Mouse (Mus musculus) limb, embryonic 11.5 days (tissue): Measurements from ENCODE around the gene Fam151a. TPM values are rescaled to one million over a fixed set of nuclear protein-coding genes. Genes with fewer than 3 reads are reported as not detected.
"Not testable (repeated sequence)": the region's sequence is repeated elsewhere in the genome, so short reads cannot be mapped to it uniquely, and the experiment has no call there.

Experiments
- ATAC-seq: fragments of 200-750 bp; cut with Nextera tagmentation; 2 replicates; pipeline ENCODE4 v1.8.0; 2017; ENCODE audit warnings: low read depth; ENCODE audit not compliant: insufficient number of reproducible peaks, low FRiP score, low TSS enrichment
- DNase-seq: peaks from one replicate; pipeline ENCODE4 v3.0.0-alpha.2; 2015; ENCODE audit warnings: low spot score
- H3K27ac ChIP-seq: fragments of 300-500 bp; sonication (generic); replicated peaks from 2 replicates; pipeline ENCODE4 v1.5.1; 2014; ENCODE audit warnings: low read depth, mild to moderate bottlenecking, low read length
- H3K27me3 ChIP-seq: fragments of 300-500 bp; sonication (generic); 2 replicates; pipeline ENCODE4 v1.6.1; 2014; ENCODE audit warnings: mild to moderate bottlenecking, low read length, mixed read lengths; ENCODE audit not compliant: control insufficient read depth, insufficient read depth
- H3K36me3 ChIP-seq: fragments of 300-500 bp; sonication (generic); 2 replicates; pipeline ENCODE4 v1.6.1; 2014; ENCODE audit warnings: mild to moderate bottlenecking, low read length, moderate library complexity, mixed read lengths; ENCODE audit not compliant: control insufficient read depth, insufficient read depth
- H3K4me1 ChIP-seq: fragments of 300-500 bp; sonication (generic); 2 replicates; pipeline ENCODE4 v1.6.1; 2014; ENCODE audit warnings: low read length, mixed read lengths; ENCODE audit not compliant: control insufficient read depth, insufficient read depth
- H3K4me2 ChIP-seq: fragments of 300-500 bp; sonication (generic); 2 replicates; pipeline ENCODE4 v1.6.1; 2014; ENCODE audit warnings: low read depth, mild to moderate bottlenecking, moderate library complexity; ENCODE audit not compliant: severe bottlenecking
- H3K4me3 ChIP-seq: fragments of 300-500 bp; sonication (generic); 2 replicates; pipeline ENCODE4 v1.5.1; 2014; ENCODE audit warnings: low read depth, low read length
- H3K9ac ChIP-seq: fragments of 300-500 bp; sonication (generic); 2 replicates; pipeline ENCODE4 v1.6.1; 2014; ENCODE audit warnings: mild to moderate bottlenecking, low read length
- H3K9me3 ChIP-seq: fragments of 300-500 bp; sonication (generic); 2 replicates; pipeline ENCODE4 v1.6.1; 2016; ENCODE audit warnings: low read length; ENCODE audit not compliant: control insufficient read depth
- WGBS: fragments of 180-500 bp; shearing (Covaris S2); extraction: QIAGEN DNeasy Blood & Tissue Kit; methylation state at CpG from one replicate; pipeline ENCODE4 v1.1.7; 2014; 5-methylcytosine and 5-hydroxymethylcytosine counted together
- polyA plus RNA-seq: library from polyadenylated mRNA; unstranded; fragments of >200 nt; fragmentation: Nextera tagmentation; extraction: Ambion mirVana; gene quantifications from 2 replicates; pipeline ENCODE4 v1.2.1, GENCODE M21; 2014

Gene Fam151a
- polyA plus RNA-seq, 1 experiment from 2014 or later, result 0.27 TPM

DNA sequence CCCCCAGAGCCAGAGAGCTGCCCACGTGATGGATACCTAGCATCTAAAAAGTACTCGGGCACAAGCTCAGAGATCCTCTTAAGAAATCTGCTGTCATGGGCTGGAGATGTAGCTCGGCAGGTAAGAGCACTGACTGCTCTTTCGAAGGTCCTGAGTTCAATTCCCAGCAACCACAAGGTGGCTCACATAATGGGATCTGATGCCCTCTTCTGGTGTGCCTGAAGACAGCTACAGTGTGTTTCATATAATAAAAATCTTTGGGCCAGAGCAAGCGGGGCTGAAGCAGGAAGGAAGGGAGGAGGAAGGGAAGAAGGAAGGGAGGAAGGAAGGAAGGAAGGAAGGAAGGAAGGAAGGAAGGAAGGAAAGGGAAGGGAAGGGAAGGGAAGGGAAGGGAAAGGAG is 56.5 kb downstream of the Fam151a start:
- 76% methylated on average over 5 of the region's 5 CpGs for WGBS
- H3K4me3 ChIP-seq, H3K9ac ChIP-seq, H3K36me3 ChIP-seq, H3K4me2 ChIP-seq, H3K27me3 ChIP-seq, DNase-seq, ATAC-seq, H3K9me3 ChIP-seq, H3K27ac ChIP-seq: not testable (repeated sequence)
- H3K4me1 ChIP-seq, result peaks cover 34% of the 10 kb centered on the region

DNA sequence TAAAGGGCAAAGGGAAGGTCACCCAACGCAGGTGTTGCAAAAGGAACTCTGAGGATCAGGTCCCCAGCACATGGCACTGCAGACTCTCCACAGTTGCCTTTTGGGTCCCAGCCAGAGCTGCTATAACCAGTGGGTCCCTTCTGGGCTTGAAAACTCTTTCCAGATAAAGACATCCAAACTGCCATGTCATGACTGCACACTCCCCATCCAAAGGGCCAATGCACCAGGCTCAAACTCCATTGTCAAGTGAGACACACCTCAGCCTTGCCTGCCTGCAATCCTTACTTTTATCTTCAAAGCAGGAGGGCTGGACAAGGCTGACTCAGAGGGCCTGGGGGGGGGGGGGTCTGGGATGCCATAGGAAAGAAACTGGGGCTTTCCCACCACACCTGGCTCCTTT is 57.2 kb downstream of the Fam151a start:
- H3K4me1 ChIP-seq, result peaks cover 28% of the 10 kb centered on the region
- H3K36me3 ChIP-seq, result no peaks in the 10 kb centered on the region
- no peak for ATAC-seq
- 94% methylated on average over 1 of the region's 1 CpGs for WGBS
- H3K9me3 ChIP-seq, result no peaks in the 10 kb centered on the region
- no peak overlapping the region for H3K9ac ChIP-seq
- H3K4me2 ChIP-seq, result no peak overlapping the region
- no peak overlapping the region for H3K27ac ChIP-seq
- H3K27me3 ChIP-seq, result no peaks in the 10 kb centered on the region
- no peak for DNase-seq
- H3K4me3 ChIP-seq, result no peak overlapping the region

DNA sequence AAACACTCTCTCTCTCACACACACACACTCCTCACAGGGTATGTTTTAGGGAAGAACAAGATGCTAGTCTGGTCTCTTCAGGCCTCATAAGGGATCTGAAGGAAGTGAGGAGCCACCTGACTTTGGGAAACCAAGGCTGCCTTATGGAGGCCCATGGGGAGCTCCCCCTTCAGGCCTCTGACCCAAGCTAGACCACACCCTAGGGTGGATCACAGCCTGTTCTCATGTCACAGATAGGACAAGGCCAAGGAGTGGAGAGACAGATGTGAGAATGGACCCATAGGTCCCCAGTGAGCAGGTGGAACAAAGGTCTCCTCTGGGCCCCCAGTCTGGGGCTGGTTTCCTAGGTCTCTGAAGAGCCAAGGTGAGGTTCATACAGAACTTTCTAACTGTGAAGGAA is 58.6 kb downstream of the Fam151a start:
- H3K27ac ChIP-seq, result no peak overlapping the region
- no peaks in the 10 kb centered on the region for H3K9me3 ChIP-seq
- no peak for ATAC-seq
- H3K9ac ChIP-seq, result no peak overlapping the region
- no peaks in the 10 kb centered on the region for H3K27me3 ChIP-seq
- H3K4me2 ChIP-seq, result no peak overlapping the region
- H3K4me3 ChIP-seq, result no peak overlapping the region
- no peaks in the 10 kb centered on the region for H3K36me3 ChIP-seq
- no peak for DNase-seq
- H3K4me1 ChIP-seq, result peaks cover 15% of the 10 kb centered on the region

DNA sequence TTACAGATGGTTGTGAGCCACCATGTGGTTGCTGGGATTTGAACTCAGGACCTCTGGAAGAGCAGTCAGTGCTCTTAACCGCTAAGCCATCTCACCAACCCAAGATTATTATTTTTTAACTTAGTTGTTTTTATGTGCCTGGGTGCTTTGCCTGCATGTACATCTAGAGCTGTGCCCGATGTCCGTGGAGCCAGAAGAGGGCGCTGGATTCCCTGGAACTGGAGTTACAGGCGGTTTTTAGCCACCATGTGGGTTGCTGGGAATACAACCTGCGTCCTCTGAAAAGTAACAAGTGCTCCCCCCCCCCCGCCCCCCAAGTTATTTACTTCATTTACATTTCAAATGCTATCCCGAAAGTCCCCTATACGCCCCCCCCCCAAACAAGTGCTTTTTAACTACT is 60.1 kb downstream of the Fam151a start:
- not testable (repeated sequence) for H3K4me3 ChIP-seq, H3K36me3 ChIP-seq, DNase-seq, H3K9me3 ChIP-seq, H3K27me3 ChIP-seq, ATAC-seq, H3K27ac ChIP-seq, H3K9ac ChIP-seq, H3K4me2 ChIP-seq
- peaks cover 16% of the 10 kb centered on the region for H3K4me1 ChIP-seq
- 91% methylated on average over 9 of the region's 9 CpGs for WGBS

DNA sequence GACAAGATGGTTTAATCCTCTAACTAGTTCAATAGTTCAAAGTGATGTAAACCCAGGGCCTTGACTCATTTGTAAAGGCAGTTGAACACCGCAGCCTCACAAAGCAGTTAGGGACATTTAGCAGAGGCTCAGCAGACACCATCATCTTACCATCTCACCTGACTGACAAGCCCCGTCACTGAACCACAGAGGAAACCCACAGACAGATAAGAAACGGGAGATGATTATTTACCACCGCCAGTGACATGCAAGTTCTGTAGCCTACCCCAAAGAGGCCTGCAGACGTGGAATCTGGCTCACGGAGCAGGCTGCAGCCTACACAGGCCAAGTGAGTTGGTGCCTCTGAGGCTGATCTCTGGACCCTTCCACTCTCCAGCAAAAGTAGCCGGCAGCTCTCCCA is 60.6 kb downstream of the Fam151a start:
- Histone ChIP-seq H3K36me3 (no peaks in the 10 kb centered on the region), H3K4me3 (no peak overlapping the region), H3K9ac (no peak overlapping the region), H3K4me1 (peaks cover 20% of the 10 kb centered on the region), H3K4me2 (no peak overlapping the region), H3K27me3 (no peaks in the 10 kb centered on the region), H3K27ac (no peak overlapping the region), H3K9me3 (no peaks in the 10 kb centered on the region)
- 94% methylated on average over 7 of the region's 7 CpGs for WGBS
- ATAC-seq (no peak), DNase-seq (no peak)

DNA sequence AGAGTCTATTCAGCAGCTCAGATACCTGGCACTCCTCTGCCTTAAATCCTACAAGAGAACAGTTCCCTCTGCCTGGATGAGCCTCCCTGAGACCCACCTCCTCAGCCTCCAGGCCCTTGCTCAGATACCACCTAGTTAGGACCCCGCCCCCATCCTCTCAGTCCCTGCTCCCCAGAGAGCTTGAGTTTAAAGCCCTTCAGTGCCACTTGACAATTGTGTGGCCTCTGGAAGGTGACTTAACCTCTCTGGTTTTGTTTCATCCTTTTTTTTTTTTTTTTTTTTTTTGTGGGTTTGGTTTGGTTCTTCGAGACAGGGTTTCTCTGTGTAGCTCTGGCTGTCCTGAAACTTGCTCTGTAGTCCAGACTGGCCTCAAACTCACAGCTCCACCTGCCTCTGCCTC is 61.6 kb downstream of the Fam151a start:
- no peaks in the 10 kb centered on the region for H3K9me3 ChIP-seq
- peaks cover 30% of the 10 kb centered on the region for H3K4me1 ChIP-seq
- H3K9ac ChIP-seq, result no peak overlapping the region
- H3K27ac ChIP-seq, result no peak overlapping the region
- H3K4me3 ChIP-seq, result no peak overlapping the region
- DNase-seq (no peak), ATAC-seq (no peak)
- 92% methylated on average over 2 of the region's 2 CpGs for WGBS
- no peaks in the 10 kb centered on the region for H3K27me3 ChIP-seq
- no peak overlapping the region for H3K4me2 ChIP-seq
- no peaks in the 10 kb centered on the region for H3K36me3 ChIP-seq

Other genes with a start within 250 kb of the Fam151a start
- not detected in 2 replicates for gene Bsnd, start 241.6 kb upstream of the Fam151a start, polyA plus RNA-seq
- gene Dhcr24, start 172.9 kb upstream of the Fam151a start, polyA plus RNA-seq, result 23.6 and 25.9 TPM in 2 replicates
- gene Lexm, start 116.6 kb upstream of the Fam151a start, polyA plus RNA-seq, result 0.33 TPM in 1 of 2 replicates, not detected in the other
- 0.07 and 0.24 TPM in 2 replicates for gene Ttc22, start 111.5 kb upstream of the Fam151a start, polyA plus RNA-seq
- gene Pars2, start 82.8 kb upstream of the Fam151a start, polyA plus RNA-seq, result 14.3 and 17.1 TPM in 2 replicates
- 101 and 111 TPM in 2 replicates for gene Ttc4, start 54.9 kb upstream of the Fam151a start, polyA plus RNA-seq
- gene Mroh7, start 3.0 kb upstream of the Fam151a start, polyA plus RNA-seq, result 0.30 TPM in 1 of 2 replicates, not detected in the other
- 6.5 and 10.1 TPM in 2 replicates for gene Acot11, start 71.1 kb downstream of the Fam151a start, polyA plus RNA-seq
- 179 and 186 TPM in 2 replicates for gene Ssbp3, start 176.8 kb downstream of the Fam151a start, polyA plus RNA-seq